Mouse (Mus musculus) liver, postnatal 0 days (tissue): ENCODE results near the gene Gstm2.
"Not testable (repeated sequence)": the region's sequence is repeated elsewhere in the genome, so short reads cannot be mapped to it uniquely, and the experiment has no call there.

Experiments used
- CTCF ChIP-seq: sonication (generic); IDR thresholded peaks from 2 replicates; pipeline ENCODE4 v1.5.1; 2016; ENCODE audit warnings: antibody characterized with exemption, low read depth
- EP300 ChIP-seq: IDR thresholded peaks from 2 replicates; pipeline ENCODE4 v1.6.1; 2016; ENCODE audit warnings: antibody characterized with exemption, low read depth, mild to moderate bottlenecking

DNA sequence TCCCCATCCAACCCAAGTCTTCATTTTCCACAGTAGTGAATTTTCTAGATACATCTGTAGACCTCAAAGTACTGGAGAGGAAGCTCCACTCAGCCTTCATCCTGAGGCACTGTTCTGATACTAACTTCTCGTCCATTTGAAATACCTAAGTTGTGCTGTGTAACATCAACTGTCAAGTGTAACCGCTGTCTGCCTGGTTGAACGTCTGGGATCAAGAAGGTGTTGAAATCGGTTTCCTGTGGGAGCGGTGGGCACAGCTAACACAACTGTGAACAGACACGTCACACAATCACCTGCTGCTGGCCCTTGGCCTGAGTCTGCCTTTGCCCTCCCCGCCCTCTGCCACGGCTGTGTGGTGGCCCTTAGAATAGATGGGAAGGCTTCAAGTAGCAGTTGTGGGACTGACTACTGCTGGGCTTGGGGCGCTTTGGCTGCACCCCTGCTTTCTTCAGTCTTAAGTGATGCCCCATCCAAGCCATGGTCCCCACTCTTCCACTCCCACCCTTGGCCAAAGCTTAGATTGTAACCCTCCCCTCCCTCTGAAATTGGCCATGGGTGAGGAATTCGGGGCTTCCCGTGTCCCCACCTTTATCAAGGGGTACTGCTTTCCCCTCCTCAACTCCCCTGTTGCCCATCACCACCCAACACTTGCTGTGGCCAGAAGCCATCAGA is 34.2 kb upstream of the Gstm2 start:
- TF ChIP-seq CTCF, EP300: not testable (repeated sequence)
